Mouse (Mus musculus) kidney, embryonic 14.5 days (tissue): ENCODE results near the gene Gm1330. TPM values are rescaled to one million over a fixed set of nuclear protein-coding genes. Genes with fewer than 3 reads are reported as not detected.
"Not testable (repeated sequence)": the region's sequence is repeated elsewhere in the genome, so short reads cannot be mapped to it uniquely, and the experiment has no call there.

Experiments used
- ATAC-seq: fragments of 200-750 bp; cut with Nextera tagmentation; 2 replicates; pipeline ENCODE4 v1.8.0; 2017; ENCODE audit warnings: moderate number of reproducible peaks, mild to moderate bottlenecking, moderate TSS enrichment, moderate library complexity; ENCODE audit not compliant: low FRiP score, low TSS enrichment
- H3K27ac ChIP-seq: fragments of 300-500 bp; sonication (generic); 2 replicates; pipeline ENCODE4 v1.5.1; 2014; ENCODE audit warnings: low read depth, mild to moderate bottlenecking, low read length, moderate library complexity, mixed read lengths
- H3K27me3 ChIP-seq: fragments of 300-500 bp; sonication (generic); 2 replicates; pipeline ENCODE4 v1.6.1; 2014; ENCODE audit warnings: mild to moderate bottlenecking, low read length; ENCODE audit not compliant: control insufficient read depth, insufficient read depth
- H3K36me3 ChIP-seq: fragments of 300-500 bp; sonication (generic); 2 replicates; pipeline ENCODE4 v1.6.1; 2014; ENCODE audit warnings: low read length, mixed read lengths; ENCODE audit not compliant: control insufficient read depth, insufficient read depth
- H3K4me1 ChIP-seq: fragments of 300-500 bp; sonication (generic); 2 replicates; pipeline ENCODE4 v1.6.1; 2014; ENCODE audit warnings: low read length, mixed read lengths; ENCODE audit not compliant: control insufficient read depth, insufficient read depth
- H3K4me2 ChIP-seq: fragments of 300-500 bp; sonication (generic); replicated peaks from 2 replicates; pipeline ENCODE4 v1.6.1; 2014; ENCODE audit warnings: low read depth, mild to moderate bottlenecking, low read length
- H3K4me3 ChIP-seq: fragments of 300-500 bp; sonication (generic); 2 replicates; pipeline ENCODE4 v1.5.1; 2014; ENCODE audit warnings: mild to moderate bottlenecking, low read length
- H3K9ac ChIP-seq: fragments of 300-500 bp; sonication (generic); 2 replicates; pipeline ENCODE4 v1.6.1; 2014; ENCODE audit warnings: low read depth, mild to moderate bottlenecking, low read length, moderate library complexity
- H3K9me3 ChIP-seq: fragments of 300-500 bp; sonication (generic); 2 replicates; pipeline ENCODE4 v1.6.1; 2016; ENCODE audit warnings: low read length; ENCODE audit not compliant: control insufficient read depth
- WGBS: fragments of 180-500 bp; shearing (Covaris S2); extraction: QIAGEN DNeasy Blood & Tissue Kit; methylation state at CpG from one replicate; pipeline ENCODE4 v1.1.7; 2014; 5-methylcytosine and 5-hydroxymethylcytosine counted together
- polyA plus RNA-seq: library from polyadenylated mRNA; unstranded; fragments of >200 nt; fragmentation: Nextera tagmentation; extraction: Ambion mirVana; gene quantifications from 2 replicates; pipeline ENCODE4 v1.2.1, GENCODE M21; 2014

Gene Gm1330
- not detected in 2 replicates for polyA plus RNA-seq

DNA sequence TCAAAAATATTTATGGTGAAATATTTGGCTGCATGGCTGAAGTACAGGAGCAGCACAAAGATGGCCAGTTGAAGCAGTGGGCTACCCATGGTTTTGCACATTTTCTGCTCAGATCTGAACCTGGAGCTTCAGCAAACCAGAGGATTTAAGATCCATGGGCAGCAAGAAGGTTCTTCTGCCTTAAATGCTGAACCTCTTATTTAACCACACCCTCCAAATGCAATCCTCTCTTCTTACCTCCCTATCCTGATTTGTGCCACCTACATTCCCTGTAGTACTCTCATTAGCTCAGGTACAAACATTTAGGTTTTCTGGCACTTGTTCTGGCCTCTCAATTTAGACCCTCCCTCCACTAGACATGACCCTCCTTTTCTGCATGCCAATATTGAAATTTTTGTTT lies at the start of gene Gm1330:
Gm1330 (minus strand) TSS at position 101 of the 400 bp plus-strand sequence.
- ATAC-seq, result no peak
- Histone ChIP-seq H3K4me2 (no peak within 1 kb of the TSS), H3K4me1 (no peaks in the 10 kb centered on the region), H3K27ac (no peak within 1 kb of the TSS), H3K4me3 (no peak within 1 kb of the TSS), H3K9ac (no peak within 1 kb of the TSS), H3K27me3 (no peaks in the 10 kb centered on the region), H3K36me3 (no peaks in the 10 kb centered on the region), H3K9me3 (no peaks in the 10 kb centered on the region)

DNA sequence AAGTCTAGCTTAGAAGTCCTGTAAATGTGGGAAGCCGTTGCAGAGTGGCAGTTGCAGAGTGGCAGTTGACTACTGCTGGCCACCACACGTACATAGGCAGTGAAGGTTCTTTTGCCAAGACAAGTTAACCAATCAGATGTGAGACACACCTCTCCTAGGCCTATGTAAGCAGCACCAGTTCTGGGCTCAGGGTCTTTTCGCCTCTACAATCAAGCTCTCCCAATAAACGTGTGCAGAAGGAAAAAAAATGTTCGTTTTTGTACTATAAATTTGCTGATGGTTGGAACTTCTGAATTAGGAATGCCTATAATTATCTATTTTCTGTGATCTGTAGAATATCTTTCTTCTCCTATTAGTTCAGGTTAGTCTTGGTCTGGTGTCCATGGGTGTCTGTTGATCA lies 14.1 kb upstream of the Gm1330 start, which contains the start of gene Gm10750:
Gm10750 (minus strand) TSS at position 101 of the 400 bp plus-strand sequence.
- H3K4me1 ChIP-seq, H3K27me3 ChIP-seq, H3K4me3 ChIP-seq, H3K36me3 ChIP-seq, ATAC-seq, H3K9me3 ChIP-seq, H3K9ac ChIP-seq, H3K4me2 ChIP-seq, H3K27ac ChIP-seq: not testable (repeated sequence)
- 81% methylated on average over 5 of the region's 5 CpGs for WGBS

- no peaks in the 10 kb centered on the region for H3K9me3 ChIP-seq
- H3K36me3 ChIP-seq, result no peaks in the 10 kb centered on the region
- WGBS, result 74% methylated on average over 2 of the region's 2 CpGs
- H3K4me1 ChIP-seq, result no peaks in the 10 kb centered on the region
- H3K4me2 ChIP-seq, result no peak overlapping the region
- H3K27ac ChIP-seq, result no peak overlapping the region
- H3K9ac ChIP-seq, result no peak overlapping the region
- no peaks in the 10 kb centered on the region for H3K27me3 ChIP-seq
- no peak for ATAC-seq
- H3K4me3 ChIP-seq, result no peak overlapping the region
These were observed 1.8 kb upstream of the Gm1330 start for GRCm38 (mm10) chr2:149004826-149005225.

DNA sequence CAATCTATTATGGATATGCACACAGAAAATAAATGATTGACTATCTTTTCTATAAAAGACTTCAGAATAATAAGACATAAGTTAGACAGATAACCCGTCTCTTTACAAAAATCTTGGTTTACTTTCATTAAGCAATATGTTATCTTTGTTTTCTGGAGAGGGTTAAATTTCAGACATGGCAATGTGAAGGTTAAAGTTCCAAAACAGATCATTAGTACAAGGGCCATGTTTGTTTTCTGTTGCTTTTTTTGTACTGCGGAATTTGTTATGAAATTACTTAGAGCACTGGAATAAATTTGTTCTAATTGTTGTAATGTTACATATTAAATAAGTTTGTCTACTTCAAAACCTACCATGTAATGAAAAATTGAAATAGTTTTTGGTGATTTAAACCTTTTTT lies 7.9 kb downstream of the Gm1330 start:
- H3K4me2 ChIP-seq, result no peak overlapping the region
- no peak for ATAC-seq

More for the DNA sequence above, 7.9 kb downstream of the Gm1330 start:
- no peak overlapping the region for H3K4me3 ChIP-seq
- no peaks in the 10 kb centered on the region for H3K27me3 ChIP-seq
- H3K9ac ChIP-seq, result no peak overlapping the region
- H3K27ac ChIP-seq, result no peak overlapping the region
- 95% methylated on average over 2 of the region's 2 CpGs for WGBS
- no peaks in the 10 kb centered on the region for H3K36me3 ChIP-seq
- H3K9me3 ChIP-seq, result no peaks in the 10 kb centered on the region
- no peaks in the 10 kb centered on the region for H3K4me1 ChIP-seq

Other genes starting within 250 kb of the Gm1330 start
- not detected in 2 replicates for gene Cst11, start 231.8 kb downstream of the Gm1330 start, polyA plus RNA-seq
- not detected in 2 replicates for gene 8030411F24Rik, start 221.2 kb downstream of the Gm1330 start, polyA plus RNA-seq
- not detected in 2 replicates for gene Cst12, start 213.9 kb downstream of the Gm1330 start, polyA plus RNA-seq
- not detected in 2 replicates for gene Cst8, start 204.5 kb downstream of the Gm1330 start, polyA plus RNA-seq
- not detected in 2 replicates for gene Cst13, start 183.2 kb downstream of the Gm1330 start, polyA plus RNA-seq
- not detected in 2 replicates for gene Cst9, start 168.1 kb downstream of the Gm1330 start, polyA plus RNA-seq
- not detected in 2 replicates for gene 9230104L09Rik, start 138.2 kb downstream of the Gm1330 start, polyA plus RNA-seq
- 391 and 459 TPM in 2 replicates for gene Cst3, start 127.6 kb downstream of the Gm1330 start, polyA plus RNA-seq
- not detected in 2 replicates for gene Gm10750, start 14.0 kb upstream of the Gm1330 start, polyA plus RNA-seq